Mouse (Mus musculus) hindbrain, embryonic 13.5 days (tissue): Measurements from ENCODE around the gene Nenf. TPM values are rescaled to one million over a fixed set of nuclear protein-coding genes. Genes with fewer than 3 reads are reported as not detected.

ENCODE experiments used
- ATAC-seq: fragments of 200-750 bp; cut with Nextera tagmentation; 2 replicates; pipeline ENCODE4 v1.8.0; 2017; ENCODE audit warnings: moderate TSS enrichment; ENCODE audit not compliant: low FRiP score
- H3K27ac ChIP-seq: fragments of 300-500 bp; sonication (generic); 2 replicates; pipeline ENCODE4 v1.5.1; 2015; ENCODE audit warnings: inconsistent platforms, mild to moderate bottlenecking, moderate library complexity
- H3K27me3 ChIP-seq: fragments of 300-500 bp; sonication (generic); 2 replicates; pipeline ENCODE4 v1.6.1; 2015; ENCODE audit warnings: mild to moderate bottlenecking, inconsistent platforms
- H3K36me3 ChIP-seq: fragments of 300-500 bp; sonication (generic); 2 replicates; pipeline ENCODE4 v1.6.1; 2015; ENCODE audit warnings: mild to moderate bottlenecking, inconsistent platforms
- H3K4me1 ChIP-seq: fragments of 300-500 bp; sonication (generic); replicated peaks from 2 replicates; pipeline ENCODE4 v1.6.1; 2015; ENCODE audit warnings: inconsistent platforms
- H3K4me2 ChIP-seq: fragments of 300-500 bp; sonication (generic); 2 replicates; pipeline ENCODE4 v1.6.1; 2015; ENCODE audit warnings: inconsistent platforms, mild to moderate bottlenecking, moderate library complexity
- H3K4me3 ChIP-seq: fragments of 300-500 bp; sonication (generic); 2 replicates; pipeline ENCODE4 v1.5.1; 2015; ENCODE audit warnings: mild to moderate bottlenecking, inconsistent platforms
- H3K9ac ChIP-seq: fragments of 300-500 bp; sonication (generic); 2 replicates; pipeline ENCODE4 v1.6.1; 2015; ENCODE audit warnings: mild to moderate bottlenecking, inconsistent platforms
- H3K9me3 ChIP-seq: fragments of 300-500 bp; sonication (generic); 2 replicates; pipeline ENCODE4 v1.6.1; 2016; ENCODE audit warnings: inconsistent platforms
- WGBS: fragments of 180-500 bp; shearing (Covaris S2); methylation state at CpG from one replicate; pipeline ENCODE4 v1.1.7; 2015; 5-methylcytosine and 5-hydroxymethylcytosine counted together
- polyA plus RNA-seq: library from polyadenylated mRNA; unstranded; fragments of >200 nt; fragmentation: Nextera tagmentation; extraction: Ambion mirVana; gene quantifications from 2 replicates; pipeline ENCODE4 v1.2.1, GENCODE M21; 2015

The Nenf gene
- polyA plus RNA-seq: 105 and 109 TPM in 2 replicates

DNA sequence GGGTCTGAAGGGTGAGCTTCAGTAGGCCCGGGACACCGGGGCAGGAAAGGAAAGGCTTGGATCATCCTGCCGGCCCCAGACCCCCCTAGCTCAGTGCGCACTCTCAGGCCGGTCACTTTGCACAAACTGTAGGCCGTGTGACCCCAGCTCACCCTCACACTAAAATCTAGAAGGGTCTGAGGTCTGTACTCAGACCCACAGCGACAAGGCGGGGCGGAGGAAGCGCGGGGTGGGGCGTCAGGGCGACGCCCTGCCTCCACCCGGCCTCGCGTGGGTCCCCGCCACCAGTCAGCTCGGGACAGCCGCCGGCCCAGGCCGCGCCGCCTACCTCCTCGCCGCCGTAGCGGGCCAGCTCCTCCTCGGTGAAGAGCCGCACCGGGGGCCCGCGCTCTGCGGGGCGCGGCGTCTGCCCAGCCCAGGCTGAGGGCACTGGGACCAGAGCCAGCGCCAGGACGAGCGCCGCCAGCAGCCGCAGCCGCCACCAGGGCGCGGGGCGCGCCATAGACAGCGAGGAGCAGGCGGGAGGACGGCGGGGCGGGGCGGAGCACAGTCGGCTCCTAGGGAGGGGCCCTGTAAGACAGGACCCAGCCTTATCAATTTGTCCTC, at the start of gene Nenf:
Gene Nenf (minus strand): TSS at position 604 of the 606 bp plus-strand sequence.
- peak within 1 kb of the TSS; percentile 76 for H3K27ac ChIP-seq

DNA sequence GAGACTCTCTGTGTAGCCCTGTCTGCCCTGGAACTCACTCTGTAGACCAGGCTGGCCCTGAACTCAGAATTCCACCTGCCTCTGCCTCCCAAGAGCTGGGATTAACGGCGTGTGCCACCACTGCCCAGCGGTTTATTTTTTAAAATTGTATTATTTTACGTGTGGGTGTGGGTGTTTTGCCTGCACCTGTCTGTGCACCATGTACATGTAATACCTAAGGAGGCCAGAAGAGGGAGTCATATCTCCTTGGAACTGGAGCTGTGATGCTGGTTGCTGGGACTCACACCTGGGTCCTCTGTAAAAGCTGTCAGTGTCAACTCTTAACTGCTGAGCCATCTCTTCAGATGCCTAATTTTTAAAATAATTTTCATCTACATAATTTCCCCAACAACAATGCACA, 46.5 kb upstream of the Nenf start:
- Histone ChIP-seq H3K27ac (no peak overlapping the region), H3K4me2 (no peak overlapping the region), H3K4me1 (no peaks in the 10 kb centered on the region), H3K9ac (no peak overlapping the region), H3K9me3 (no peaks in the 10 kb centered on the region), H3K4me3 (no peak overlapping the region), H3K36me3 (0 out of 2 replicates have a peak, but pooled peaks cover 5% of the 10 kb centered on the region), H3K27me3 (no peaks in the 10 kb centered on the region)
- 76% methylated on average over 4 of the region's 4 CpGs for WGBS
- ATAC-seq: no peak

More for the DNA sequence above, at the start of gene Nenf:
- H3K27me3 ChIP-seq: no peaks in the 10 kb centered on the region
- no peaks in the 10 kb centered on the region for H3K9me3 ChIP-seq
- ATAC-seq: peak; percentile 89
- H3K4me1 ChIP-seq: peaks cover 12% of the 10 kb centered on the region
- H3K4me3 ChIP-seq: peak within 1 kb of the TSS; percentile 70
- under 1% methylated on average over 54 of the region's 54 CpGs for WGBS
- H3K36me3 ChIP-seq: no peaks in the 10 kb centered on the region
- peak within 1 kb of the TSS; percentile 75 for H3K4me2 ChIP-seq
- H3K9ac ChIP-seq: peak within 1 kb of the TSS; percentile 91

- no peak overlapping the region for H3K4me3 ChIP-seq
- H3K27me3 ChIP-seq: no peaks in the 10 kb centered on the region
- WGBS: 94% methylated on average over 6 of the region's 6 CpGs
- no peak overlapping the region for H3K27ac ChIP-seq
- H3K4me2 ChIP-seq: no peak overlapping the region
- no peaks in the 10 kb centered on the region for H3K4me1 ChIP-seq
- peaks cover 15% of the 10 kb centered on the region for H3K36me3 ChIP-seq
- H3K9ac ChIP-seq: no peak overlapping the region
- no peak for ATAC-seq
- H3K9me3 ChIP-seq: no peaks in the 10 kb centered on the region
Observed at GRCm38 (mm10) chr1:191362412-191362811, 44.4 kb upstream of the Nenf start.

DNA sequence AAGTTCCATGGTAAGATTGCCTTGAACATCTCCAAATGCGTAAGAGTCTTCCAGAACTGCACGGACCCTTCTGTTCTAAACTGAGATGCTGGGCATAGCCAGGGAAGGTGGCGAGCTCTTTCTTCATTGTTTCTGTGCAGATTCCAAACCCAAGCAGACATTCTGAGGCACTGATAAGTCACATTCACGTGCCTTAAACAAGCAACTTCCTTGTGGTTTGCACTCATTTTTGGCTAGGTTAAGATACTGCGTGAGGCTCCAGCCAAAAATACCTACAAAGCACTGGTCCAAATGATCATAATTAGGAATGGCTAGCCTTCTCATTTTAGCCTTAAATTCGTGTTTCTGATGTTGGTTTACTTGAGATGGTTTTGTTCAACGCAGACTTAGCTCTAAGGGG, 41.5 kb upstream of the Nenf start:
- no peak for ATAC-seq
- Histone ChIP-seq H3K36me3 (peaks cover 39% of the 10 kb centered on the region), H3K27me3 (no peaks in the 10 kb centered on the region), H3K4me2 (no peak overlapping the region), H3K9ac (no peak overlapping the region), H3K27ac (no peak overlapping the region), H3K9me3 (no peaks in the 10 kb centered on the region), H3K4me1 (no peaks in the 10 kb centered on the region), H3K4me3 (no peak overlapping the region)
- WGBS: 92% methylated on average over 7 of the region's 7 CpGs

DNA sequence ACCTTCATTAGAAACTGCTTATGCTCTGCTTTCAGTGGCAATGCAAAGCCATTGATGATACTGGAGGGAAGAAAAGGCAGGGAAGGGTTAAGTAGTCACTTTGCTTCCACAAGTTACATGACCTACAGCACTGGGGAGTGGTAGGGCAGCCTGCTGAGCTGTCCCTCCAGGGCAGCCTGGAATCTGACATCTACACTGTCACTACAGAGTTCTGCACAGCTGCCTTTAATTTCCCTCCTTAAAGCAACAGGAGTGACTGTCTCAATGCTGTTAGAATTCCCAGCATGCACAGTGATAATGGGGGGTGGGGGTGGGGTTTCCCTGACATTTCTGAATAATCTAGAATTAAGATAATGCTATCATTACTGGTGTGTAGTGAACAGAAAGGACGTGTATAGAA, 38.9 kb upstream of the Nenf start:
- Histone ChIP-seq H3K27me3 (no peaks in the 10 kb centered on the region), H3K9ac (no peak overlapping the region), H3K27ac (no peak overlapping the region), H3K9me3 (no peaks in the 10 kb centered on the region), H3K4me3 (no peak overlapping the region), H3K4me1 (no peaks in the 10 kb centered on the region), H3K36me3 (peaks cover 55% of the 10 kb centered on the region), H3K4me2 (no peak overlapping the region)
- no peak for ATAC-seq
- 79% methylated on average over 1 of the region's 1 CpGs for WGBS

DNA sequence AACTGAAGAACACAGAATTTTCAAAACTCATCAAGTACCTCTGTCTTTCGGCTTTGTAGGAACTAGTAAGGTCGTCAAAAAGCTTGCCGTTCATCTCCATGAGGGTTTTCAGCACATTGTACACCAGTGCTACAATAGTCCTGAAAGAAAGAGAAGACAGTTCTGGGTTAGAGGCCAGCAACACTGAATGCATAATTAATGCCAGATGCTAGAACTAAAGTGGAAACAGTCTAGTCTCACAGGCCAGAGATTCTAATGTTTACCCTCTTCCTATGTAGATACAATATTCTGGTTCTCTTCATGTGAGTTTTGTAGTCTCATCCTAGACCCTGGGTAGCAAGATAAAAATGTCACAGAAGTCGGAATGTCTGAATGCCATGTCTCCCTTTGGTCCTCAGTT, 35.8 kb upstream of the Nenf start:
- ATAC-seq: no peak
- Histone ChIP-seq H3K4me1 (no peaks in the 10 kb centered on the region), H3K27me3 (no peaks in the 10 kb centered on the region), H3K4me2 (no peak overlapping the region), H3K4me3 (no peak overlapping the region), H3K27ac (no peak overlapping the region), H3K9ac (no peak overlapping the region), H3K36me3 (peaks cover 79% of the 10 kb centered on the region), H3K9me3 (no peaks in the 10 kb centered on the region)
- 55% methylated on average over 4 of the region's 4 CpGs for WGBS

DNA sequence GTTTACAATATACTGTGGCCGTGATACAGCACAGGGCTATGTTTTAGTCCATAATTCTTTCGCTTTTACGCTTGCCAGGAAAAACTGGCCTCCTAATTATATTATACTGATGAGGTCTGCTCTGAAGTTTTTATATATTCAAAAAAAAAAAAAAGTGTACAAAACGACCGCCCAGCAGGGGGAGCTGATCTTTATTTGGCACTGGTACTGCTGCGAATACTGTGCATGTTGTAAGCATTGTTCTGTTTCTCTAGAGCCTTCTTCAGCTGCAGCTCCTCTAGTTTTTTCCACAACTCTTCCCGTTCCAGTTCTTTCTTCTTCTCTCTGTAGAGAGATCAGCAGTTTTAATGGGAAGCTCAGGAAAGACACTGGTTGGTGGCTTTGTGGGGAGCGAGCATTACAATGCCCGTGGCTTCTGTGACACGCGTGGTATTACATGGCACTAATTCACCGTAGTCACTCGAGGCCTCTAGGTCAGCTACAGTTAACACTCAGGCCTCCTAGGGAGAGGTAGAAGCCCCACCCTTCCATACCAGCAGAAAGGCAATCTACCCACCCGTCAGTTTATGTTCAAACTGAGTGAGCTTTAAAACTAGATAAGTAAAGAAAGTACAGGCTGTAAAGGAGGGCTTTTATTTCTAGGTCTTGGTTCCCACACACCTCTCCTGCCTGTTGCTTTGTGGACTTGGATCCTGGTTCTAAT, 34.9 kb upstream of the Nenf start:
- Histone ChIP-seq H3K9ac (no peak overlapping the region), H3K36me3 (peaks cover 76% of the 10 kb centered on the region), H3K27ac (no peak overlapping the region), H3K4me2 (no peak overlapping the region), H3K4me1 (no peaks in the 10 kb centered on the region), H3K4me3 (no peak overlapping the region), H3K9me3 (no peaks in the 10 kb centered on the region), H3K27me3 (no peaks in the 10 kb centered on the region)
- WGBS: 66% methylated on average over 14 of the region's 14 CpGs
- ATAC-seq: no peak

DNA sequence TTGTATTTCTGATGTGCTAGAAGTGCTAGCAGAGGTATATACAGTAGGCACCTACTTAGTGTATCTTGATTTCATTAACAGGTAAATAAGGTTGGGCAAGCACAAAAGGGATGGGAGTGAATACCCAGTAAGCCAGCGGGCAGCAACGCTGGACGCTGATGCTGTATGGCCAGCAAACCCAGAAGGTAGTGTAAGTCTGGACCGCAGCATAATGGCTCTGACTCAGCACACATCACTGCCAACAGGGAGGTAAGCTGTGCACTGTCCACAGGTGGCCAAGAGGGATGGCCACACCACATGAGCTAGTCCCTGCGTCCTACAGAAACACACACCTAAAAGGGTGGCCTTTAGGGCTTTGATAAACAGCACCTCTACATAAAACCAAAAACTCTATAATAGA, 32.4 kb upstream of the Nenf start:
- Histone ChIP-seq H3K9ac (no peak overlapping the region), H3K27me3 (no peaks in the 10 kb centered on the region), H3K9me3 (no peaks in the 10 kb centered on the region), H3K27ac (no peak overlapping the region), H3K4me3 (no peak overlapping the region), H3K36me3 (peaks cover 79% of the 10 kb centered on the region), H3K4me2 (no peak overlapping the region), H3K4me1 (no peaks in the 10 kb centered on the region)
- ATAC-seq: no peak
- WGBS: 95% methylated on average over 5 of the region's 5 CpGs

DNA sequence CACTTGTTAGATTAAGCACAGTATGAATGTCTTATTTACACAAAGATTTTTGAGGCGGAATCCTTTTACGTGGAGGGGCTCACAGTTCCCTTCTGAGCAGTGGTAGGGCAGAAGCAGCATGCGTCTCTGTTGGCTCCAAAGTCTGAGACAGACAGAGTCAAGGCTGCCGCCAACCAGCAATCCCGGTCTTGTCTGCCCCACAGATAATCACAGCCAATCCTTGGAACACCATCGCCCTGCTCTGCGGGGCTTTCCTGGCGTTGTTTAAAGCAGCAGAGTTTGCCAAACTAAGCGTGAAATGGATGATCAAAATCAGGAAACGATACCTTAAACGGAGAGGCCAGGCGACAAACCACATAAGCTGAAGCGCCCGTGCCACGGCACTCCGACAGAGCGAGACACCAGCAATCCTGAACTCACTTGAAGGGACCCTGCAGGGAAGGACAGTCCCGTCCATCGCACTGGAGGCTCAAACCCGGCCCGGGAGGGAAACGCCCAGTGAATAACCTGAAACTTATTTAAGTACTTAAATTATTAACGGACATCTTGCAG, 31.6 kb upstream of the Nenf start:
- no peak overlapping the region for H3K4me3 ChIP-seq
- no peak for ATAC-seq
- no peak overlapping the region for H3K9ac ChIP-seq
- H3K27me3 ChIP-seq: no peaks in the 10 kb centered on the region
- no peak overlapping the region for H3K27ac ChIP-seq
- H3K4me1 ChIP-seq: no peaks in the 10 kb centered on the region
- H3K9me3 ChIP-seq: no peaks in the 10 kb centered on the region
- H3K36me3 ChIP-seq: peaks cover 81% of the 10 kb centered on the region
- H3K4me2 ChIP-seq: no peak overlapping the region
- WGBS: 86% methylated on average over 23 of the region's 23 CpGs

DNA sequence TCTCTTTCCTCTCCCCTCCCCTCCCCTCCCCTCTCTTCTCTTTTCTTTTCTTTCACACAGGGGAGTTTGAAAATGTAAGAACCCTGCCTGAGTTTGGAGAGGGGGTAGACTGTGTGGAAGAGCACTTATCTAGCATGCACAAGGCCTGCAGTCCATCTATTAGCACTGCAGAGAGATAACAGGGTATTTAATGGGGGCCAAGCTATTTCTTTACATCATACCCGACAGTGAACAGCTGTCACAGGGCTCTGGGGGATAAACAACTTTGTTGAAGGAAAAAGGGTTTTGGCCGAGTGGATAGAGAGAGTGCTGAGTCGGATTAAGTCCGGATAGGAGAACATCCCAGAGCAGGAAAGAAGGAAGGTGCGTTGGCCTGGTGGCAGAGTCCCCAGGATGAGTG, 31.0 kb upstream of the Nenf start:
- Histone ChIP-seq H3K4me2 (no peak overlapping the region), H3K36me3 (peaks cover 82% of the 10 kb centered on the region), H3K9me3 (no peaks in the 10 kb centered on the region), H3K9ac (no peak overlapping the region), H3K4me1 (no peaks in the 10 kb centered on the region), H3K27me3 (no peaks in the 10 kb centered on the region), H3K27ac (no peak overlapping the region), H3K4me3 (no peak overlapping the region)
- ATAC-seq: no peak
- 68% methylated on average over 5 of the region's 5 CpGs for WGBS

DNA sequence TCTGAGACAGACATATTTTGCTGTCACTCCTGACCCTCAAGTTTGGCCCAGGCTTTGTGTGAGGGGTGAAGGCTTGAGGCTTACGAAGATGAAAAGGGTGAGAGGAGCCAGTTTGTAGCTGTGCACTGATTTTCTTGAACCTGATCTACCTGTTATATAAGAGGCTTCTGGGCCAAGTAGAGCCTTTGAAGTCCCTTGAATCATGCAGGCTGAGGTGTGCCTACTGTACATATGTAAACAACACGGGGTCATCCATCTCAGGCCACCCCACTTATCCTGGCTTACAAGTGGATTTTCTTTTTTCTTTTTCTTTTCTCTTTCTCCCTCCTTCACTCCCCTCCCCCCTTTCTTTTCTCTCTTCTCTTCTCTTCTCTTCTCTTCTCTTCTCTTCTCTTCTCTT, 30.6 kb upstream of the Nenf start:
- H3K9me3 ChIP-seq: no peaks in the 10 kb centered on the region
- no peaks in the 10 kb centered on the region for H3K27me3 ChIP-seq
- 95% methylated on average over 2 of the region's 2 CpGs for WGBS
- no peaks in the 10 kb centered on the region for H3K4me1 ChIP-seq
- no peak overlapping the region for H3K4me3 ChIP-seq
- H3K4me2 ChIP-seq: no peak overlapping the region
- H3K9ac ChIP-seq: no peak overlapping the region
- no peak overlapping the region for H3K27ac ChIP-seq
- peaks cover 83% of the 10 kb centered on the region for H3K36me3 ChIP-seq
- ATAC-seq: no peak

DNA sequence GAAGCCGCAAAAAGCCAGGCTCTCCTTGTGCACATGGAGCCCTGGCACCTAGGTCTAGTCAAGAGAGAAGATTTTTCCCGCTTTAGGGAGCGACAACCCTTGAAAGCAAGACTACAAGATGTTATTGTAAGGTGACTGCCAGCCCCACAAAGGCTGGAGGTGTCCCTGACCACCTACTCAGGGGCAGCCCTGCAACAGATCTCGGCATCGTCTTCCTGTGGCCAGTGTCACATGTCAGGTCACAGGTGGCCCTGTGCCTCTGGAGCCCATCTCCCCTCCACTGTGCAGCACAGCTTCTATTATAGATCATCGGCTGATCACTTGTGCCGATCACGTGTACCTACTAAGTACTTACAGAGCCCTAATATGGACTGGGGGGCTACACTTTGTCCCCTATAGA, 29.6 kb upstream of the Nenf start:
- 95% methylated on average over 8 of the region's 8 CpGs for WGBS
- Histone ChIP-seq H3K36me3 (peaks cover 87% of the 10 kb centered on the region), H3K9me3 (no peaks in the 10 kb centered on the region), H3K4me2 (no peak overlapping the region), H3K4me3 (no peak overlapping the region), H3K9ac (no peak overlapping the region), H3K4me1 (no peaks in the 10 kb centered on the region), H3K27ac (no peak overlapping the region), H3K27me3 (no peaks in the 10 kb centered on the region)
- no peak for ATAC-seq

DNA sequence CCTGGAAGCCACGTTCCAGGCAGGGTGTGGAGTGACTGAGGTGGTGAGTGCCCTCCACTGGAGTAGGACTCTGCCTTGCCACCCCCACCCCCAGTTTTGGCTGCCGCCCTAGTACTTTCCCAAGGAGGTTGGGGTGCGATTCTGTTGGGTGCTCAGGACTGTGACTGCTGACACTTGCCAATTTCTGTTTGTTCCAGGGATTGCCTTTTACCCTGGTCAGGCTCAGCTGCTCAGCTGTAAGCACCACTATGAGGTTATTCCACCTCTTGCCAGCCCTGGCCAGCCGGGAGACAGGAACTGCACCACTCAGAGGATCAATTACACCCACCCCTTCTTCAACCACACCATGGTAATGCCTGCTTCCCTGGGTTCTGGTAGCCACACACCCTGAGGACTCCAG, 22.5 kb upstream of the Nenf start:
- Histone ChIP-seq H3K36me3 (peaks cover 92% of the 10 kb centered on the region), H3K27ac (no peak overlapping the region), H3K4me3 (no peak overlapping the region), H3K4me2 (no peak overlapping the region), H3K4me1 (no peaks in the 10 kb centered on the region), H3K27me3 (no peaks in the 10 kb centered on the region), H3K9ac (no peak overlapping the region), H3K9me3 (no peaks in the 10 kb centered on the region)
- no peak for ATAC-seq
- WGBS: 90% methylated on average over 4 of the region's 4 CpGs
